Mouse (Mus musculus) embryonic fibroblast, embryonic 13.5 days (primary cell): ENCODE results near the gene Gm20388. TPM values are rescaled to one million over a fixed set of nuclear protein-coding genes. Genes with fewer than 3 reads are reported as not detected.
"Not testable (repeated sequence)": the region's sequence is repeated elsewhere in the genome, so short reads cannot be mapped to it uniquely, and the experiment has no call there.

ENCODE experiments used
- H3K27ac ChIP-seq: 2 replicates; pipeline ENCODE4 v1.5.1; 2012; ENCODE audit warnings: low read length, control low read depth, inconsistent platforms; ENCODE audit not compliant: insufficient read depth
- H3K4me1 ChIP-seq: 2 replicates; pipeline ENCODE4 v1.6.1; 2011; ENCODE audit warnings: low read length; ENCODE audit not compliant: control insufficient read depth, insufficient read depth
- H3K4me3 ChIP-seq: 2 replicates; pipeline ENCODE4 v1.5.1; 2011; ENCODE audit warnings: mild to moderate bottlenecking, control low read depth, low read length; ENCODE audit not compliant: insufficient read depth
- CTCF ChIP-seq: IDR thresholded peaks from 2 replicates; pipeline ENCODE4 v1.5.1; 2011; ENCODE audit warnings: mild to moderate bottlenecking, control low read depth, low read length, moderate library complexity, borderline replicate concordance; ENCODE audit not compliant: insufficient read depth
- POLR2A ChIP-seq: IDR thresholded peaks from 2 replicates; pipeline ENCODE4 v1.6.1; 2011; ENCODE audit warnings: low read depth, mild to moderate bottlenecking, control low read depth, low read length, moderate library complexity
- polyA plus RNA-seq: library from polyadenylated mRNA; stranded (reverse); fragments of >200 nt; gene quantifications from 2 replicates; pipeline ENCODE4 v1.2.4, GENCODE M21; 2011; ENCODE audit warnings: low read depth; ENCODE audit not compliant: missing spikeins, insufficient read length

Gene Gm20388
- polyA plus RNA-seq, 1 experiment = 82.8 TPM

DNA sequence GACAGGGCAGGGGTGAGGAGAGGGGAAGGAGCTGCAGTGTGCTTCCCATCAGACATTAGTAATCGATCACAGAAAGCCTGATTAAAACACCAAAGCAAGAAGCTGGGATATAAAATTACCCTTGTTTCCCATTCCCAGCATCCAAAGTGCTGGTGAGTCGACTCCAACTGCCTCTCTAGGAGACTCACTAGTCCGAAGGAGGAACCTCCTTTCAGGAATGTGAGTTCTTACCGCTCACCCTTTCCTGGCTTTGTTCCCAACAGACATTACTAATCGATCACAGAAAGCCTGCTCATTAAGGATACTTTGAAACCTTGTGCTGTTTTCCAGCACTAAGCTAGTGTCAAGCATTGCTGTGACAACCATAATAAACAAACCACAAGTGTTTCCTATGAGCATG is 1526.0 kb downstream of the Gm20388 start:
- no peak for TF ChIP-seq CTCF
- no peak for TF ChIP-seq POLR2A
- no peak overlapping the region for H3K27ac ChIP-seq
- H3K4me3 ChIP-seq = no peak overlapping the region
- no peaks in the 10 kb centered on the region for H3K4me1 ChIP-seq

GRCm38 (mm10) chr8:121437506-121437905 is 1526.9 kb downstream of the Gm20388 start:
- Histone ChIP-seq H3K27ac (no peak overlapping the region), H3K4me1 (no peaks in the 10 kb centered on the region), H3K4me3 (no peak overlapping the region)
- TF ChIP-seq CTCF = no peak
- no peak for TF ChIP-seq POLR2A

GRCm38 (mm10) chr8:121438111-121438510 is 1527.5 kb downstream of the Gm20388 start:
- Histone ChIP-seq H3K4me3 (no peak overlapping the region), H3K27ac (no peak overlapping the region), H3K4me1 (no peaks in the 10 kb centered on the region)
- TF ChIP-seq CTCF = no peak
- TF ChIP-seq POLR2A = no peak

- Histone ChIP-seq H3K27ac (no peak overlapping the region), H3K4me1 (no peaks in the 10 kb centered on the region), H3K4me3 (no peak overlapping the region)
- TF ChIP-seq POLR2A = no peak
These were observed 1528.7 kb downstream of the Gm20388 start for GRCm38 (mm10) chr8:121439351-121439750.

GRCm38 (mm10) chr8:121443361-121443760 is 1532.7 kb downstream of the Gm20388 start:
- TF ChIP-seq CTCF = no peak
- no peak for TF ChIP-seq POLR2A
- no peaks in the 10 kb centered on the region for H3K4me1 ChIP-seq
- no peak overlapping the region for H3K4me3 ChIP-seq
- H3K27ac ChIP-seq = no peak overlapping the region

DNA sequence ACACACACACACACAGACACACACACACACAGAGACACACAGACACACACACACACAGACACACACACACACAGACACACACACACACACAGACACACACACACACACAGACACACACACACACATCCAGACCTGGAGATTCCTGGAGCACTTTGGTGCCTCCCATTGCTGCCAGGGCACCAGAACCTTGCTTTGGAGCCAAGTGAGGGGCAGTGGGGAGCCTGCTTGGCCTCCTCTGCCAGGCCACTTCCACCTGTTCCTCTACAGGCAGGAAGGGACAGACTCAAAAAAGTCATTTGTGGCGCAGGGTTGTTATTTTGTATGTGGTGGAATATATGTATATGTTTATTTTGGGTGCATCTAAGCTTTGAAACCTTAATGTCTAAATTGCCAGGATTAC is 1533.9 kb downstream of the Gm20388 start:
- H3K4me1 ChIP-seq, H3K4me3 ChIP-seq, H3K27ac ChIP-seq: not testable (repeated sequence)

DNA sequence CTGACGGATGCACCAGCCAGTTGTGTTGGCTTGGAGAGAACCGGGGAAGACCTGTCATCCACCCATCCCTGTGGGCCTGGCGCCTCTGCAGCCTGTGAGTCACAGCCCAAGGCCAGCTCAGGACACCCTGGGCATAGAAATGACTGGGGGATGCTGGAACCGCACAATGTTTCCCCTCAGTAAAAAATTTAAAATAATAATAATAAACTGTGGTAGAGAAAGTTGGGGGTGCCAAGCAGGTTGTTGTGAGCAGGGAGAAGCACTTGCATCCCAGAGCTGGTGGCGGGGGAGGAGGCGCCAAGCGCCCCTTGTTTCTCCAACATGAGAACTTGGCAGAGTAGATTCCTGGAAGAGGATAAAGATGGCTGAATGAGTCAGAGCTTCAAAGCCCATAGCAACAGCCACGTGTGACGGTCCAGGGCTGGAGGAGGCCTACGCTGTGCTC is 1534.4 kb downstream of the Gm20388 start:
- H3K4me3 ChIP-seq = no peak overlapping the region
- no peak overlapping the region for H3K27ac ChIP-seq
- TF ChIP-seq CTCF = no peak
- no peak for TF ChIP-seq POLR2A
- no peaks in the 10 kb centered on the region for H3K4me1 ChIP-seq

- Histone ChIP-seq H3K4me1 (no peaks in the 10 kb centered on the region), H3K4me3 (no peak overlapping the region), H3K27ac (no peak overlapping the region)
- TF ChIP-seq POLR2A (no peak), CTCF (no peak)
These were observed 1535.5 kb downstream of the Gm20388 start for GRCm38 (mm10) chr8:121446133-121446532.

DNA sequence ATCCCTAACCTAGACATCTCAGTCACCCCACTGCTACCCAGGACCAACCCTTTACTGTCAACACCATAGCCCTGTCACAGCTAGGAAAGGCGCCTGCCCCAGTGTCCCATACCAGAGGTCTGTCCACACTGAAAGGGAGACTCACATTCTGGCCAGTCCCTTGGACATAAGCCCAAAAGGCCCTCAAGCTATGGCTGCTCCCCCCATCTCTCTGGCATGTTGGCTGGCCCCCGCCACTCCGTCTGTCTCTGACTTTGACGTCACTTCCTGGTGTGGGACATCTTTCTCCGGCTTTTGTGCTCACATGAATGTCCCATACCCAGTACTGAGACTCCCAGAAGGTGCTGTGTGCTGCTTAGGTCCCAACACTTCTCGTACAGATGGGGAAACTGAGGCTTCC is 1536.2 kb downstream of the Gm20388 start:
- Histone ChIP-seq H3K4me1 (no peaks in the 10 kb centered on the region), H3K4me3 (no peak overlapping the region), H3K27ac (no peak overlapping the region)
- TF ChIP-seq POLR2A (no peak), CTCF (no peak)

DNA sequence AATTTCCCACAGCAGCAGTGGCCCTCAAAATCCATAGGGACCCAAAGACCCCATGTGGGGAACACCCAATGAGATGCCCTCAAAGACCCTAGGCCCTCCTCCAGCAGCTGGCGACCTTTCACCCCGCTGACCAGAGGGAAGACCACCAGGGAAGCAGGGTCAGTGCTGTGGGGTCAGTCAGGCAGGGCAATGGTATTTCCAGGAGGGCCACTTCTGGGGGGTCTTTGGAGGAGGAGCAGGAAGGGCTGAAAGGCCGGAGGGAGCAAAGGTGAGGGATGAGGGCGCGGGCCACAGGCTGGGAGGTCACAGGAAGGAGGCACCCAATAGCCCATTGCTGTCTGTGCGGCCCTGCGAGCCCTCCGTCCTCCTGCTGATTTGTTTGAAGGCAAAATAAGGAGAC is 1539.6 kb downstream of the Gm20388 start:
- Histone ChIP-seq H3K4me3 (no peak overlapping the region), H3K4me1 (no peaks in the 10 kb centered on the region), H3K27ac (no peak overlapping the region)
- TF ChIP-seq POLR2A (no peak), CTCF (no peak)

- TF ChIP-seq CTCF (no peak), POLR2A (no peak)
- no peaks in the 10 kb centered on the region for H3K4me1 ChIP-seq
- H3K27ac ChIP-seq = no peak overlapping the region
- no peak overlapping the region for H3K4me3 ChIP-seq
These were observed 1540.9 kb downstream of the Gm20388 start for GRCm38 (mm10) chr8:121451404-121452076.
